Mouse (Mus musculus) MEL (cell line): ENCODE results near the gene Rpl4. TPM values are rescaled to one million over a fixed set of nuclear protein-coding genes. Genes with fewer than 3 reads are reported as not detected.

Experiments used
- DNase-seq: peaks from one replicate; pipeline ENCODE4 v3.0.0; 2011; ENCODE audit warnings: low read depth, low spot score
- H3K27ac ChIP-seq: 2 replicates; pipeline ENCODE4 v1.5.1; 2012; ENCODE audit warnings: low read depth, mild to moderate bottlenecking, control low read depth, low read length, moderate library complexity; ENCODE audit not compliant: control insufficient read depth
- H3K27me3 ChIP-seq, 2 experiments: fragments of 150-350 bp in 1 of 2; sonication (generic) in 1 of 2; 2 replicates each; pipeline ENCODE4 v1.6.1; 2012; ENCODE audit warnings: low read length in 2 of 2, mild to moderate bottlenecking in 2 of 2, improper control_type of control experiment in 1 of 2, moderate library complexity in 1 of 2; ENCODE audit not compliant: insufficient read depth in 2 of 2, control insufficient read depth in 1 of 2
- H3K36me3 ChIP-seq, 2 experiments: 2 replicates each; pipeline ENCODE4 v1.6.1; 2012 to 2014; ENCODE audit warnings: low read length in 2 of 2, improper control_type of control experiment in 1 of 2, inconsistent platforms in 1 of 2, mild to moderate bottlenecking in 1 of 2; ENCODE audit not compliant: insufficient read depth in 2 of 2, control insufficient read depth in 1 of 2
- H3K4me1 ChIP-seq, 2 experiments: fragments of 150-350 bp in 1 of 2; sonication (generic) in 1 of 2; 2 replicates each; pipeline ENCODE4 v1.6.1; 2012; ENCODE audit warnings: low read length in 2 of 2, improper control_type of control experiment in 1 of 2, mild to moderate bottlenecking in 1 of 2; ENCODE audit not compliant: insufficient read depth in 2 of 2, control insufficient read depth in 1 of 2
- H3K4me3 ChIP-seq, 2 experiments: fragments of 150-350 bp in 1 of 2; sonication (generic) in 1 of 2; 2 replicates each; pipeline ENCODE4 v1.5.1; 2012; ENCODE audit warnings: low read depth in 2 of 2, low read length in 2 of 2, mild to moderate bottlenecking in 2 of 2, moderate library complexity in 2 of 2, control low read depth in 1 of 2, improper control_type of control experiment in 1 of 2; ENCODE audit not compliant: control insufficient read depth in 1 of 2, insufficient read depth in 1 of 2
- H3K79me2 ChIP-seq: 2 replicates; pipeline ENCODE4 v1.6.1; 2012; ENCODE audit warnings: mild to moderate bottlenecking, low read length, moderate library complexity; ENCODE audit not compliant: control insufficient read depth, poor library complexity, insufficient read depth
- H3K9ac ChIP-seq: 2 replicates; pipeline ENCODE4 v1.6.1; 2012; ENCODE audit warnings: low read depth, mild to moderate bottlenecking, control low read depth, low read length, moderate library complexity; ENCODE audit not compliant: control insufficient read depth, poor library complexity, severe bottlenecking
- H3K9me3 ChIP-seq: fragments of 150-350 bp; sonication (generic); replicated peaks from 2 replicates; pipeline ENCODE4 v1.6.1; 2012; ENCODE audit warnings: mild to moderate bottlenecking, low read length, improper control_type of control experiment, moderate library complexity; ENCODE audit not compliant: insufficient read depth
- E2F4 ChIP-seq: IDR thresholded peaks from 2 replicates; pipeline ENCODE4 v1.6.1; 2011; ENCODE audit warnings: low read depth, low read length, improper control_type of control experiment, borderline replicate concordance
- EP300 ChIP-seq, 2 experiments: IDR thresholded peaks; 2 replicates each; pipeline ENCODE4 v1.6.1; 2011; ENCODE audit warnings: improper control_type of control experiment in 2 of 2, low read length in 2 of 2, low read depth in 1 of 2, mild to moderate bottlenecking in 1 of 2
- ETS1 ChIP-seq: IDR thresholded peaks from 2 replicates; pipeline ENCODE4 v1.6.1; 2012; ENCODE audit warnings: low read depth, mild to moderate bottlenecking, inconsistent platforms, low read length, improper control_type of control experiment, moderate library complexity
- MAFK ChIP-seq: IDR thresholded peaks from 2 replicates; pipeline ENCODE4 v1.6.1; 2011; ENCODE audit warnings: low read depth, mild to moderate bottlenecking, low read length, improper control_type of control experiment, borderline replicate concordance
- MEF2A ChIP-seq: IDR thresholded peaks from 2 replicates; pipeline ENCODE4 v1.6.1; 2014; ENCODE audit warnings: low read depth, mild to moderate bottlenecking, inconsistent platforms, low read length, improper control_type of control experiment; ENCODE audit not compliant: poor library complexity, insufficient replicate concordance, severe bottlenecking; ENCODE audit errors: extremely low read depth
- MXI1 ChIP-seq: IDR thresholded peaks from 2 replicates; pipeline ENCODE4 v1.6.1; 2011; ENCODE audit warnings: mild to moderate bottlenecking, low read depth, low read length, improper control_type of control experiment
- MYB ChIP-seq: IDR thresholded peaks from 2 replicates; pipeline ENCODE4 v1.6.1; 2011; ENCODE audit warnings: mild to moderate bottlenecking, low read depth, low read length, improper control_type of control experiment
- NELFE ChIP-seq: IDR thresholded peaks from 2 replicates; pipeline ENCODE4 v1.6.1; 2011; ENCODE audit warnings: low read depth, low read length, improper control_type of control experiment
- POLR2A ChIP-seq, 2 experiments: IDR thresholded peaks; 2 replicates each; pipeline ENCODE4 v1.6.1; 2011 to 2012; ENCODE audit warnings: low read length in 2 of 2, mild to moderate bottlenecking in 2 of 2, control low read depth in 1 of 2, improper control_type of control experiment in 1 of 2, low read depth in 1 of 2, moderate library complexity in 1 of 2; ENCODE audit not compliant: control insufficient read depth in 1 of 2, insufficient read depth in 1 of 2, poor library complexity in 1 of 2
- POLR2AphosphoS5 ChIP-seq: IDR thresholded peaks from 2 replicates; pipeline ENCODE4 v1.6.1; 2012; ENCODE audit warnings: low read depth, borderline replicate concordance, mild to moderate bottlenecking, inconsistent platforms, low read length, moderate library complexity, mixed read lengths
- RCOR1 ChIP-seq: IDR thresholded peaks from 2 replicates; pipeline ENCODE4 v1.6.1; 2012; ENCODE audit warnings: low read depth, mild to moderate bottlenecking, inconsistent platforms, low read length, improper control_type of control experiment
- SIN3A ChIP-seq: IDR thresholded peaks from 2 replicates; pipeline ENCODE4 v1.6.1; 2012; ENCODE audit warnings: low read length, improper control_type of control experiment, inconsistent platforms
- SMC3 ChIP-seq: IDR thresholded peaks from 2 replicates; pipeline ENCODE4 v1.6.1; 2011; ENCODE audit warnings: low read depth, low read length, improper control_type of control experiment
- TBP ChIP-seq: IDR thresholded peaks from 2 replicates; pipeline ENCODE4 v1.8.0; 2011; ENCODE audit warnings: low read depth, low read length, improper control_type of control experiment
- polyA plus RNA-seq, 2 experiments: library from polyadenylated mRNA; stranded (reverse) in 1 of 2; unstranded in 1 of 2; fragments of >175 nt in 1 of 2; fragments of >200 nt in 1 of 2; gene quantifications; 2 replicates each; pipeline versions ENCODE4 v1.2.1 to v1.2.4; 2012; ENCODE audit warnings: low replicate concordance in 2 of 2, low read depth in 1 of 2; ENCODE audit not compliant: insufficient read length in 2 of 2, insufficient read depth in 1 of 2, missing spikeins in 1 of 2
- total RNA-seq: library from RNA; depleted of rRNA; stranded (reverse); fragments of 300-350 nt; gene quantifications from 2 replicates; pipeline ENCODE4 v1.2.3, GENCODE M21; 2012; rRNA removed

The Rpl4 gene
- total and polyA plus RNA-seq, 3 experiments = 124 to 3,157 (median 1,761) TPM

GRCm38 (mm10) chr9:64227736-64228135 is 54.6 kb downstream of the Rpl4 start:
- DNase-seq = no peak
- Histone ChIP-seq H3K4me3 (no peak overlapping the region), H3K27me3 (no peaks in the 10 kb centered on the region), H3K9ac (no peak overlapping the region), H3K27ac (no peak overlapping the region), H3K36me3 (no peaks in the 10 kb centered on the region; a peak in 1 of 4 replicates), H3K4me1 (no peaks in the 10 kb centered on the region), H3K9me3 (no peaks in the 10 kb centered on the region), H3K79me2 (no peaks in the 10 kb centered on the region)
- TF ChIP-seq POLR2A (IDR thresholded peaks at IDR 0.05; ENCODE audit: control insufficient read depth in 1 of 2, insufficient read depth in 1 of 2, low read depth in 1 of 2, low read length in 2 of 2, poor library complexity in 1 of 2) (no peak), ETS1 (no peak), SIN3A (no peak), E2F4 (no peak), SMC3 (no peak), MYB (no peak), MXI1 (no peak), MEF2A (no peak), MAFK (no peak), NELFE (no peak), RCOR1 (no peak), POLR2AphosphoS5 (no peak), TBP (no peak), EP300 (IDR thresholded peaks at IDR 0.05; ENCODE audit: low read depth in 1 of 2, low read length in 2 of 2) (no peak)

Other genes starting within 250 kb of the Rpl4 start
- gene Smad6, start 151.3 kb upstream of the Rpl4 start, total RNA-seq = 2.1 and 2.2 TPM in 2 replicates
- 1 to 10 TPM in 1 of 2 experiments, not detected in 1; 3.9 TPM for gene Smad6, start 151.3 kb upstream of the Rpl4 start, polyA plus RNA-seq
- gene Lctl, start 56.2 kb upstream of the Rpl4 start, total RNA-seq = 0.46 and 0.54 TPM in 2 replicates
- not detected for gene Lctl, start 56.2 kb upstream of the Rpl4 start, polyA plus RNA-seq
- 60.6 and 67.5 TPM in 2 replicates for gene Zwilch, start 271 bp upstream of the Rpl4 start, total RNA-seq
- gene Zwilch, start 271 bp upstream of the Rpl4 start, polyA plus RNA-seq = 10 to 100 TPM in 1 of 2 experiments, not detected in 1; 89.2 TPM
- gene Snapc5, start 5.9 kb downstream of the Rpl4 start, total RNA-seq = 9.4 and 10.6 TPM in 2 replicates
- 1 to 10 TPM in 1 of 2 experiments, not detected in 1; 8.6 TPM for gene Snapc5, start 5.9 kb downstream of the Rpl4 start, polyA plus RNA-seq
- 0.27 and 0.42 TPM in 2 replicates for gene Uchl4, start 61.8 kb downstream of the Rpl4 start, total RNA-seq
- gene Uchl4, start 61.8 kb downstream of the Rpl4 start, polyA plus RNA-seq = 1 to 10 TPM in 1 of 2 experiments, not detected in 1; 7.4 TPM
- 29.2 and 40.4 TPM in 2 replicates for gene Map2k1, start 80.3 kb downstream of the Rpl4 start, total RNA-seq
- gene Map2k1, start 80.3 kb downstream of the Rpl4 start, polyA plus RNA-seq = 10 to 100 TPM in 1 of 2 experiments, not detected in 1; 48.0 TPM
- 176 and 189 TPM in 2 replicates for gene Tipin, start 108.2 kb downstream of the Rpl4 start, total RNA-seq
- gene Tipin, start 108.2 kb downstream of the Rpl4 start, polyA plus RNA-seq = 100 to 1,000 TPM in 1 of 2 experiments, not detected in 1; 128 TPM
- 13.1 and 13.4 TPM in 2 replicates for gene Dis3l, start 167.9 kb downstream of the Rpl4 start, total RNA-seq
- 10 to 100 TPM in 1 of 2 experiments, not detected in 1; 14.0 TPM for gene Dis3l, start 167.9 kb downstream of the Rpl4 start, polyA plus RNA-seq
- gene Megf11, start 212.3 kb downstream of the Rpl4 start, total RNA-seq = 0.03 and 0.08 TPM in 2 replicates
- gene Megf11, start 212.3 kb downstream of the Rpl4 start, polyA plus RNA-seq = under 1 TPM in 1 of 2 experiments, not detected in 1; 0.93 TPM